Mouse (Mus musculus) forebrain, postnatal 0 days (tissue): Measurements from ENCODE around the gene Rrp1b. TPM values are rescaled to one million over a fixed set of nuclear protein-coding genes. Genes with fewer than 3 reads are reported as not detected.
A peak's percentile ranks its signal among the peaks of the same experiment; 100 is the strongest.
"Not testable (repeated sequence)": the region's sequence is repeated elsewhere in the genome, so short reads cannot be mapped to it uniquely, and the experiment has no call there.

Experiments used
- ATAC-seq: fragments of 200-750 bp; cut with Nextera tagmentation; 2 replicates; pipeline ENCODE4 v1.8.0; 2017; ENCODE audit warnings: mild to moderate bottlenecking, moderate library complexity
- DNase-seq: peaks from one replicate; pipeline ENCODE4 v3.0.0-alpha.2; 2015
- H3K27ac ChIP-seq: fragments of 300-500 bp; sonication (generic); 2 replicates; pipeline ENCODE4 v1.5.1; 2014; ENCODE audit warnings: low read depth, mild to moderate bottlenecking, antibody characterized with exemption, low read length, moderate library complexity, mixed read lengths
- H3K27me3 ChIP-seq: fragments of 300-500 bp; sonication (generic); 2 replicates; pipeline ENCODE4 v1.6.1; 2014; ENCODE audit warnings: mild to moderate bottlenecking, low read length, mixed read lengths; ENCODE audit not compliant: insufficient read depth
- H3K36me3 ChIP-seq: fragments of 300-500 bp; sonication (generic); 2 replicates; pipeline ENCODE4 v1.6.1; 2014; ENCODE audit warnings: mild to moderate bottlenecking, moderate library complexity; ENCODE audit not compliant: insufficient read depth
- H3K4me1 ChIP-seq: fragments of 300-500 bp; sonication (generic); 2 replicates; pipeline ENCODE4 v1.6.1; 2014; ENCODE audit warnings: antibody characterized with exemption; ENCODE audit not compliant: insufficient read depth
- H3K4me2 ChIP-seq: fragments of 300-500 bp; sonication (generic); 2 replicates; pipeline ENCODE4 v1.6.1; 2014; ENCODE audit warnings: low read depth, mild to moderate bottlenecking, moderate library complexity
- H3K4me3 ChIP-seq: fragments of 300-500 bp; sonication (generic); 2 replicates; pipeline ENCODE4 v1.5.1; 2014; ENCODE audit warnings: low read depth, low read length, mixed read lengths
- H3K9ac ChIP-seq: fragments of 300-500 bp; sonication (generic); 2 replicates; pipeline ENCODE4 v1.6.1; 2014; ENCODE audit warnings: mild to moderate bottlenecking
- H3K9me3 ChIP-seq: fragments of 300-500 bp; sonication (generic); 2 replicates; pipeline ENCODE4 v1.6.1; 2016; ENCODE audit warnings: low read length
- CTCF ChIP-seq: sonication (generic); IDR thresholded peaks from 2 replicates; pipeline ENCODE4 v1.5.1; 2016; ENCODE audit warnings: antibody characterized with exemption, control low read depth, low read depth
- WGBS: fragments of 180-500 bp; shearing (Covaris S2); extraction: QIAGEN DNeasy Blood & Tissue Kit; methylation state at CpG from one replicate; pipeline ENCODE4 v1.1.7; 2014; 5-methylcytosine and 5-hydroxymethylcytosine counted together
- polyA plus RNA-seq: library from polyadenylated mRNA; unstranded; fragments of >200 nt; fragmentation: Nextera tagmentation; extraction: Ambion mirVana; gene quantifications from 2 replicates; pipeline ENCODE4 v1.2.1, GENCODE M21; 2015
- total RNA-seq: library from RNA; depleted of rRNA; stranded (reverse); fragments of >200 nt; gene quantifications from 2 replicates; pipeline ENCODE4 v1.2.3, GENCODE M21; 2014

The Rrp1b gene
- total and polyA plus RNA-seq, 2 experiments from 2014 or later: 26.8 to 39.4 TPM

DNA sequence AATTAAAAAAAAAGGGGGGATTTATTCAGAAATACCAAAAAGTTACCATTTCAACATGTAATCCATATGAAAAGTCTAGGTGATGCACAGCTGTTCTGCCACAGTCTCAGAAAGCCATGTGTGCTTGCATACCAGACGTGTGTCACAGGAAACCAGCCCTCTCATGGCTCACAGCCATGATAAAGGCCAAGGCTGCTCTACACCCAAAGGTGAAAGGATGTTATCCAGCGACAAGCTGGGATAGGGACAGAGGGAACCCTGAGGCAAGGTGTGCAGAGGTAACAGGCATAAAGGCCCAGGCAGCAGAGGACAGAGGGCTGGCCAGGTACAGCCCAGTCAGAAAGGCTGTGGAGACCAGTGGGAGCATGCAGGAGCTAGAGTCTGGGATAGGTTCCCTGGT lies 27.8 kb downstream of the Rrp1b start:
- no peak overlapping the region for H3K9ac ChIP-seq
- no peak for DNase-seq

DNA sequence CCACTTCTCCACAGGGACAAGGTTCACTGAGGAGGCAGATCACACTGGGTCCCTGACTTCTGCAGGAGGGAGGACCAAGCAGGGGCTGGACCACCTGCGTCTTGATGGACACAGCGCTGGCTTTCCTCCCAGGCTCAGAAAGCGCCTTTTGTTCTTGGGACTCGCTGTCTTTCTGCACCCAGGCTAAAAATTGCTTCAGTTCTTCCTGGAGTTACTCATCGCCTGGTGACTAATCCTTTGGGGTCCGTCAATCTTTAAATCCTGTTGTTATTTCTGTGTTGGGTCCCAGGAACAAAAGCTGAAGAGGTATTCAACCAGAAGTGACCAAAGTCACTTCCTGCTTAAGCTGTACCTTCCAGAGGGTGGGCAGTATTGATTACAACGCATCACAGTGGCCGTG lies 28.9 kb downstream of the Rrp1b start:
- H3K4me3 ChIP-seq, H3K27me3 ChIP-seq, H3K4me1 ChIP-seq, H3K27ac ChIP-seq, H3K4me2 ChIP-seq, H3K9ac ChIP-seq, DNase-seq, ATAC-seq, H3K9me3 ChIP-seq: not testable (repeated sequence)
- H3K36me3 ChIP-seq: peaks cover 24% of the 10 kb centered on the region
- WGBS: 36% methylated on average over 8 of the region's 8 CpGs

More for the DNA sequence above, 27.8 kb downstream of the Rrp1b start:
- H3K36me3 ChIP-seq: peaks cover 34% of the 10 kb centered on the region
- H3K4me1 ChIP-seq: no peaks in the 10 kb centered on the region
- no peaks in the 10 kb centered on the region for H3K27me3 ChIP-seq
- no peak overlapping the region for H3K4me3 ChIP-seq
- H3K9me3 ChIP-seq: no peaks in the 10 kb centered on the region
- no peak for TF ChIP-seq CTCF
- no peak overlapping the region for H3K27ac ChIP-seq
- no peak overlapping the region for H3K4me2 ChIP-seq
- ATAC-seq: no peak
- WGBS: 73% methylated on average over 2 of the region's 2 CpGs

GRCm38 (mm10) chr17:32067541-32067940 lies 31.6 kb downstream of the Rrp1b start:
- H3K9ac ChIP-seq: no peak overlapping the region
- no peak overlapping the region for H3K4me3 ChIP-seq
- H3K4me1 ChIP-seq: no peaks in the 10 kb centered on the region
- TF ChIP-seq CTCF: no peak
- no peak for DNase-seq
- no peaks in the 10 kb centered on the region for H3K36me3 ChIP-seq
- H3K27me3 ChIP-seq: no peaks in the 10 kb centered on the region
- no peak overlapping the region for H3K4me2 ChIP-seq
- ATAC-seq: no peak
- 77% methylated on average over 9 of the region's 9 CpGs for WGBS
- H3K9me3 ChIP-seq: no peaks in the 10 kb centered on the region
- H3K27ac ChIP-seq: no peak overlapping the region

GRCm38 (mm10) chr17:32068381-32068780 lies 32.5 kb downstream of the Rrp1b start:
- 91% methylated on average over 11 of the region's 11 CpGs for WGBS

DNA sequence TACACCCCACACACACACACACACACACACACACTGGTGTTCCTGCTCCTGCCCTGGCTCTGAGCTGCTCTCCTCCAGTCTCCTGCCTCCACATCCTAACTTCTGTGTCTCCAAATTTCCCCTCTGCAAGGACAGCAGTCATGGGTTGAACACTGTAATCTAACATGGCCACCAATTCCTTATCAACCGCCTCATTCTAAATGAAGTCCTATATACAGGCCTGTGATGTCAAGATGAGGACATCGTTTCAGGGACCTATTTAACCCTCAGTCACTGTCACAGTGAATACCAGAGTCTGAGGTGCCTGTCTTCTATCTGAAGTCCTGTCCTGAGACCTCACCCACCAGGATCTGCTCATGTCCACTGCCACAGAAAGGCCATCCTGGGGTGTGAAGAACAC lies 32.9 kb downstream of the Rrp1b start:
- Histone ChIP-seq H3K9me3 (no peaks in the 10 kb centered on the region), H3K9ac (no peak overlapping the region), H3K4me3 (no peak overlapping the region), H3K27me3 (no peaks in the 10 kb centered on the region), H3K4me2 (no peak overlapping the region), H3K27ac (no peak overlapping the region), H3K36me3 (no peaks in the 10 kb centered on the region), H3K4me1 (no peaks in the 10 kb centered on the region)
- TF ChIP-seq CTCF: no peak
- 93% methylated on average over 2 of the region's 2 CpGs for WGBS
- DNase-seq (no peak), ATAC-seq (no peak)

More at GRCm38 (mm10) chr17:32068381-32068780, 32.5 kb downstream of the Rrp1b start:
- Histone ChIP-seq H3K36me3 (no peaks in the 10 kb centered on the region), H3K4me1 (no peaks in the 10 kb centered on the region), H3K27me3 (no peaks in the 10 kb centered on the region), H3K27ac (no peak overlapping the region), H3K4me2 (no peak overlapping the region), H3K9me3 (no peaks in the 10 kb centered on the region), H3K9ac (no peak overlapping the region), H3K4me3 (no peak overlapping the region)
- TF ChIP-seq CTCF: no peak
- ATAC-seq (no peak), DNase-seq (no peak)

- no peak overlapping the region for H3K9ac ChIP-seq
- H3K4me2 ChIP-seq: no peak overlapping the region
- H3K27me3 ChIP-seq: no peaks in the 10 kb centered on the region
- H3K9me3 ChIP-seq: no peaks in the 10 kb centered on the region
- DNase-seq (peak; percentile 66), ATAC-seq (peak; percentile 53; the same call in 1 of the 2 replicates)
- peak; percentile 96 for TF ChIP-seq CTCF
- H3K4me1 ChIP-seq: no peaks in the 10 kb centered on the region
- H3K36me3 ChIP-seq: no peaks in the 10 kb centered on the region
- H3K27ac ChIP-seq: no peak overlapping the region
- WGBS: 6% methylated on average over 2 of the region's 2 CpGs
- H3K4me3 ChIP-seq: no peak overlapping the region
These were observed 37.5 kb downstream of the Rrp1b start for GRCm38 (mm10) chr17:32073359-32073758.

GRCm38 (mm10) chr17:32074658-32075057 lies 38.8 kb downstream of the Rrp1b start:
- Histone ChIP-seq H3K4me1 (no peaks in the 10 kb centered on the region), H3K27me3 (no peaks in the 10 kb centered on the region), H3K4me3 (no peak overlapping the region), H3K9ac (no peak overlapping the region), H3K9me3 (no peaks in the 10 kb centered on the region), H3K36me3 (no peaks in the 10 kb centered on the region), H3K27ac (no peak overlapping the region), H3K4me2 (no peak overlapping the region)
- 49% methylated on average over 4 of the region's 4 CpGs for WGBS
- ATAC-seq: no peak
- no peak for TF ChIP-seq CTCF
- DNase-seq: no peak

- H3K9me3 ChIP-seq: no peaks in the 10 kb centered on the region
- DNase-seq: peak; percentile 74
- H3K4me2 ChIP-seq: no peak overlapping the region
- H3K27ac ChIP-seq: no peak overlapping the region
- H3K36me3 ChIP-seq: no peaks in the 10 kb centered on the region
- 5% methylated on average over 2 of the region's 2 CpGs for WGBS
- no peaks in the 10 kb centered on the region for H3K27me3 ChIP-seq
- no peaks in the 10 kb centered on the region for H3K4me1 ChIP-seq
- no peak overlapping the region for H3K4me3 ChIP-seq
- peak; percentile 87 for TF ChIP-seq CTCF
- H3K9ac ChIP-seq: no peak overlapping the region
- peak; percentile 69 for ATAC-seq
These were observed 39.3 kb downstream of the Rrp1b start for GRCm38 (mm10) chr17:32075164-32075563.
